Mouse (Mus musculus): ENCODE measurements around the gene Wdr92. TPM values are rescaled to one million over a fixed set of nuclear protein-coding genes. Genes with fewer than 3 reads are reported as not detected.

The Wdr92 gene
- polyA plus RNA-seq, 1 experiment from 2014 or later: 27.6 TPM

GRCm38 (mm10) chr11:17279959-17280358, 98.1 kb downstream of the Wdr92 start:
- 13% methylated on average over 9 of the region's 9 CpGs for WGBS
- Histone ChIP-seq H3K4me3 (replicated peaks) (no peak overlapping the region), H3K27ac (no peak overlapping the region), H3K9ac (no peak overlapping the region), H3K27me3 (no peaks in the 10 kb centered on the region), H3K9me3 (replicated peaks) (no peaks in the 10 kb centered on the region), H3K36me3 (no peaks in the 10 kb centered on the region), H3K4me2 (no peak overlapping the region), H3K4me1 (no peaks in the 10 kb centered on the region)
- ATAC-seq (replicated peaks; ENCODE audit: low FRiP score): 0 out of 2 replicates have a peak, but pooled peaks have one; percentile 52

Other genes starting within 250 kb of the Wdr92 start
- 1.3 and 1.4 TPM in 2 replicates for gene Fbxo48, start 230.7 kb upstream of the Wdr92 start, polyA plus RNA-seq (2015; fragmentation: Nextera tagmentation; extraction: Ambion mirVana)
- gene Cnrip1, start 130.5 kb upstream of the Wdr92 start, polyA plus RNA-seq (2015; fragmentation: Nextera tagmentation; extraction: Ambion mirVana): 30.0 and 34.2 TPM in 2 replicates
- 1.6 and 2.9 TPM in 2 replicates for gene Plek, start 129.7 kb upstream of the Wdr92 start, polyA plus RNA-seq (2015; fragmentation: Nextera tagmentation; extraction: Ambion mirVana)
- gene Ppp3r1, start 22.8 kb upstream of the Wdr92 start, polyA plus RNA-seq (2015; fragmentation: Nextera tagmentation; extraction: Ambion mirVana): 85.3 and 92.1 TPM in 2 replicates
- 74.7 and 82.4 TPM in 2 replicates for gene Pno1, start 29.5 kb downstream of the Wdr92 start, polyA plus RNA-seq (2015; fragmentation: Nextera tagmentation; extraction: Ambion mirVana)
- gene C1d, start 75.5 kb downstream of the Wdr92 start, polyA plus RNA-seq (2015; fragmentation: Nextera tagmentation; extraction: Ambion mirVana): 95.0 and 102 TPM in 2 replicates

Measured in kidney, embryonic 15.5 days (tissue).